Mouse (Mus musculus): ENCODE data around the gene 1700086D15Rik. TPM values are rescaled to one million over a fixed set of nuclear protein-coding genes. Genes with fewer than 3 reads are reported as not detected.

1700086D15Rik gene
- polyA plus RNA-seq (2021), result not detected

GRCm38 (mm10) chr11:65159791-65160190 is at the start of gene 1700086D15Rik:
Gene 1700086D15Rik, minus strand, starts transcription at chr11:65159891.
- no peak for TF ChIP-seq CTCF (IDR thresholded peaks at IDR 0.05)
- H3K27me3 ChIP-seq, result peaks cover 5% of the 10 kb centered on the region
- POLR2A ChIA-PET, result no interaction called here
- CTCF ChIA-PET, result no interaction called here
- ATAC-seq, result no peak
- in situ Hi-C loops (cut with MboI; ENCODE audit: low pct_unique_long_range_greater_than_20kb), result no loop called here
- DNase-seq (ENCODE audit: low read depth, low spot score), result no peak

GRCm38 (mm10) chr11:65209441-65209840 is 49.8 kb upstream of the 1700086D15Rik start:
- TF ChIP-seq CTCF (IDR thresholded peaks at IDR 0.05), result no peak
- ChIA-PET POLR2A (no interaction called here), CTCF (no interaction called here)
- DNase-seq (ENCODE audit: low read depth, low spot score), result no peak
- H3K27me3 ChIP-seq, result peaks cover 9% of the 10 kb centered on the region
- peak; percentile 65 for ATAC-seq
- in situ Hi-C loops (cut with MboI; ENCODE audit: low pct_unique_long_range_greater_than_20kb), result no loop called here

GRCm38 (mm10) chr11:65205306-65205705 is 45.6 kb upstream of the 1700086D15Rik start:
- ChIA-PET POLR2A (no interaction called here), CTCF (no interaction called here)
- in situ Hi-C loops (cut with MboI; ENCODE audit: low pct_unique_long_range_greater_than_20kb), result no loop called here
- no peak for DNase-seq (ENCODE audit: low read depth, low spot score)
- no peak for TF ChIP-seq CTCF (IDR thresholded peaks at IDR 0.05)
- H3K27me3 ChIP-seq, result peaks cover 12% of the 10 kb centered on the region
- ATAC-seq, result no peak

- no peak for TF ChIP-seq CTCF (IDR thresholded peaks at IDR 0.05)
- ATAC-seq, result no peak
- H3K27me3 ChIP-seq, result peaks cover 13% of the 10 kb centered on the region
- ChIA-PET POLR2A (no interaction called here), CTCF (no interaction called here)
- in situ Hi-C loops (cut with MboI; ENCODE audit: low pct_unique_long_range_greater_than_20kb), result loop anchor here (5.0 kb wide), 1 partner anchor 53 kb away; no protein-coding TSS in a partner anchor
- no peak for DNase-seq (ENCODE audit: low read depth, low spot score)
These were observed 45.0 kb upstream of the 1700086D15Rik start for GRCm38 (mm10) chr11:65204651-65205050.

- ChIA-PET POLR2A (no interaction called here), CTCF (no interaction called here)
- DNase-seq (ENCODE audit: low read depth, low spot score) (no peak), ATAC-seq (no peak)
- no peak for TF ChIP-seq CTCF (IDR thresholded peaks at IDR 0.05)
- in situ Hi-C loops (cut with MboI; ENCODE audit: low pct_unique_long_range_greater_than_20kb), result loop anchor here (5.0 kb wide), 1 partner anchor 54 kb away; no protein-coding TSS in a partner anchor
- peaks cover 24% of the 10 kb centered on the region for H3K27me3 ChIP-seq
These were observed 43.3 kb upstream of the 1700086D15Rik start for GRCm38 (mm10) chr11:65203020-65203419.

- CTCF ChIA-PET, result no interaction called here
- no peak for TF ChIP-seq CTCF (IDR thresholded peaks at IDR 0.05)
- ATAC-seq (no peak), DNase-seq (ENCODE audit: low read depth, low spot score) (no peak)
- peaks cover 24% of the 10 kb centered on the region for H3K27me3 ChIP-seq
- POLR2A ChIA-PET, result no interaction called here
- in situ Hi-C loops (cut with MboI; ENCODE audit: low pct_unique_long_range_greater_than_20kb), result loop anchor here (5.0 kb wide), 1 partner anchor 55 kb away; no protein-coding TSS in a partner anchor
These were observed 42.5 kb upstream of the 1700086D15Rik start for GRCm38 (mm10) chr11:65202236-65202635.

GRCm38 (mm10) chr11:65198026-65198425 is 38.3 kb upstream of the 1700086D15Rik start:
- peaks cover 42% of the 10 kb centered on the region for H3K27me3 ChIP-seq
- in situ Hi-C loops (cut with MboI; ENCODE audit: low pct_unique_long_range_greater_than_20kb), result loop anchor here (5.0 kb wide), 1 partner anchor 484 kb away; no protein-coding TSS in a partner anchor
- ChIA-PET CTCF (interaction anchor here (1.1 to 1.8 kb wide), 6 partner anchors 11 to 483 kb away, joined by 3 to 7 read pairs (median 4); no protein-coding TSS in a partner anchor), POLR2A (interaction anchor here (1.2 kb wide), 1 partner anchor 10 kb away, joined by 3 read pairs; no protein-coding TSS in a partner anchor)
- no peak for TF ChIP-seq CTCF (IDR thresholded peaks at IDR 0.05)
- ATAC-seq (no peak), DNase-seq (ENCODE audit: low read depth, low spot score) (no peak)

- CTCF ChIA-PET, result interaction anchor here (0.7 to 1.8 kb wide), 9 partner anchors 11 to 484 kb away, joined by 3 to 7 read pairs (median 3); no protein-coding TSS in a partner anchor
- ATAC-seq, result peak; percentile 58
- H3K27me3 ChIP-seq, result peaks cover 43% of the 10 kb centered on the region
These were observed 37.6 kb upstream of the 1700086D15Rik start for GRCm38 (mm10) chr11:65197280-65197679.

GRCm38 (mm10) chr11:65186974-65187373 is 27.3 kb upstream of the 1700086D15Rik start:
- ChIA-PET CTCF (interaction anchor here (1.3 kb wide), 1 partner anchor 76 kb away, joined by 3 read pairs; no protein-coding TSS in a partner anchor), POLR2A (no interaction called here)
- ATAC-seq (no peak), DNase-seq (ENCODE audit: low read depth, low spot score) (no peak)
- peaks cover 45% of the 10 kb centered on the region for H3K27me3 ChIP-seq
- no peak for TF ChIP-seq CTCF (IDR thresholded peaks at IDR 0.05)
- in situ Hi-C loops (cut with MboI; ENCODE audit: low pct_unique_long_range_greater_than_20kb), result no loop called here

More at GRCm38 (mm10) chr11:65197280-65197679, 37.6 kb upstream of the 1700086D15Rik start:
- POLR2A ChIA-PET, result interaction anchor here (1.2 kb wide), 1 partner anchor 10 kb away, joined by 3 read pairs; no protein-coding TSS in a partner anchor
- peak; percentile 96 for TF ChIP-seq CTCF (IDR thresholded peaks at IDR 0.05)
- peak; percentile 39 for DNase-seq (ENCODE audit: low read depth, low spot score)
- in situ Hi-C loops (cut with MboI; ENCODE audit: low pct_unique_long_range_greater_than_20kb), result loop anchor here (5.0 kb wide), 1 partner anchor 485 kb away; no protein-coding TSS in a partner anchor

- ATAC-seq (no peak), DNase-seq (ENCODE audit: low read depth, low spot score) (no peak)
- peaks cover 37% of the 10 kb centered on the region for H3K27me3 ChIP-seq
- no peak for TF ChIP-seq CTCF (IDR thresholded peaks at IDR 0.05)
- in situ Hi-C loops (cut with MboI; ENCODE audit: low pct_unique_long_range_greater_than_20kb), result no loop called here
- ChIA-PET POLR2A (no interaction called here), CTCF (no interaction called here)
These were observed 25.4 kb upstream of the 1700086D15Rik start for GRCm38 (mm10) chr11:65185114-65185513.

- DNase-seq (ENCODE audit: low read depth, low spot score) (no peak), ATAC-seq (no peak)
- no peak for TF ChIP-seq CTCF (IDR thresholded peaks at IDR 0.05)
- ChIA-PET POLR2A (no interaction called here), CTCF (no interaction called here)
- in situ Hi-C loops (cut with MboI; ENCODE audit: low pct_unique_long_range_greater_than_20kb), result no loop called here
- peaks cover 30% of the 10 kb centered on the region for H3K27me3 ChIP-seq
These were observed 10.5 kb upstream of the 1700086D15Rik start for GRCm38 (mm10) chr11:65170121-65170750.

Measured in Patski (cell line).